Mouse (Mus musculus): ENCODE measurements around the gene Cth. TPM values are rescaled to one million over a fixed set of nuclear protein-coding genes. Genes with fewer than 3 reads are reported as not detected.
"Not testable (repeated sequence)": the region's sequence is repeated elsewhere in the genome, so short reads cannot be mapped to it uniquely, and the experiment has no call there.

The Cth gene
- total RNA-seq (2022): 1 to 10 TPM; 4.3 to 8.3 (median 5.4) TPM

- peak; percentile 87 for DNase-seq (ENCODE audit: low spot score in 2 of 2)
Observed at GRCm38 (mm10) chr3:157924692-157925328, at the start of gene Cth. Gene Cth, minus strand, starts transcription at chr3:157925077.

GRCm38 (mm10) chr3:157973236-157973635, 48.4 kb upstream of the Cth start:
- DNase-seq (ENCODE audit: low spot score in 2 of 2): no peak

- DNase-seq (ENCODE audit: low spot score in 2 of 2): no peak
Observed at GRCm38 (mm10) chr3:157971151-157971550, 46.3 kb upstream of the Cth start.

- DNase-seq (ENCODE audit: low spot score in 2 of 2): no peak
Observed at GRCm38 (mm10) chr3:157957320-157957719, 32.4 kb upstream of the Cth start.

GRCm38 (mm10) chr3:157956201-157956600, 31.3 kb upstream of the Cth start:
- DNase-seq (ENCODE audit: low spot score in 2 of 2): no peak

- no peak for DNase-seq (ENCODE audit: low spot score in 2 of 2)
Observed at GRCm38 (mm10) chr3:157955466-157955865, 30.6 kb upstream of the Cth start.

- no peak for DNase-seq (ENCODE audit: low spot score in 2 of 2)
Observed at GRCm38 (mm10) chr3:157952716-157953115, 27.8 kb upstream of the Cth start.

GRCm38 (mm10) chr3:157947383-157948280, 22.8 kb upstream of the Cth start:
- no peak for DNase-seq (ENCODE audit: low spot score in 2 of 2)

GRCm38 (mm10) chr3:157946843-157947358, 22.0 kb upstream of the Cth start, which contains the start of gene Ankrd13c:
Gene Ankrd13c, plus strand, starts transcription at chr3:157947239.
- peak; percentile 87 to 92 for DNase-seq (ENCODE audit: low spot score in 2 of 2)

GRCm38 (mm10) chr3:157938585-157938984, 13.7 kb upstream of the Cth start:
- DNase-seq (ENCODE audit: low spot score in 2 of 2): no peak

- no peak for DNase-seq (ENCODE audit: low spot score in 2 of 2)
Observed at GRCm38 (mm10) chr3:157934301-157934823, 9.5 kb upstream of the Cth start.

GRCm38 (mm10) chr3:157933223-157933622, 8.3 kb upstream of the Cth start:
- not testable (repeated sequence) for DNase-seq (ENCODE audit: low spot score in 2 of 2)

- no peak for DNase-seq (ENCODE audit: low spot score in 2 of 2)
Observed at GRCm38 (mm10) chr3:157932074-157932473, 7.2 kb upstream of the Cth start.

GRCm38 (mm10) chr3:157931592-157931991, 6.7 kb upstream of the Cth start:
- no peak for DNase-seq (ENCODE audit: low spot score in 2 of 2)

- DNase-seq (ENCODE audit: low spot score in 2 of 2): no peak
Observed at GRCm38 (mm10) chr3:157929417-157929816, 4.5 kb upstream of the Cth start.

- peak; percentile 32 to 51 for DNase-seq (ENCODE audit: low spot score in 2 of 2)
Observed at GRCm38 (mm10) chr3:157928731-157929130, 3.9 kb upstream of the Cth start.

GRCm38 (mm10) chr3:157926761-157927160, 1.9 kb upstream of the Cth start:
- no peak for DNase-seq (ENCODE audit: low spot score in 2 of 2)

GRCm38 (mm10) chr3:157925706-157926510, 1.0 kb upstream of the Cth start:
- DNase-seq (ENCODE audit: low spot score in 2 of 2): no peak

GRCm38 (mm10) chr3:157923268-157923835, 1.5 kb downstream of the Cth start:
- DNase-seq (ENCODE audit: low spot score in 2 of 2): no peak

- DNase-seq (ENCODE audit: low spot score in 2 of 2): no peak
Observed at GRCm38 (mm10) chr3:157921376-157921775, 3.5 kb downstream of the Cth start.

GRCm38 (mm10) chr3:157916336-157916735, 8.5 kb downstream of the Cth start:
- DNase-seq (ENCODE audit: low spot score in 2 of 2): no peak
